Mouse (Mus musculus): Measurements from ENCODE around the gene Gm20388.

DNA sequence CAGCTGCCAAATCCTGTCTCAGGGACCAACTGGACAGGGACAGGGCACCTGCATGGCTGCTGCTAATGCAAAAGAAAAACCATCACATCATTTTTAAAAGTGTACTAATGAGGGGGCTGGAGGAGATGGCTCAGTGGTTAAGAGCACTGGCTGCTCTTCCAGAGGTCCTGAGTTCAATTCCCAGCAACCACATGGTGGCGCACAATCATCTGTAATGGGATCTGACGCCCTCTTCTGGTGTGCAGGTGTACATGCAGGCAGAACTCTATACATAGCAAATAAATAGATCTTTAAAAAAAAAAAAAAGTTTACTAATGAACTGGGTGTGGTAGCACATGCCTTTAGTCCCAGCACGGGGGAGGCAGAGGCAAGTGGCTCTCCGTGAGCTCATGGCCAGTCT is 3398.1 kb downstream of the Gm20388 start:
- TF ChIP-seq MAFK (IDR thresholded peaks at IDR 0.05; ENCODE audit: insufficient read depth, low read depth, low read length) (no peak), ZC3H11A (IDR thresholded peaks at IDR 0.05; ENCODE audit: borderline replicate concordance, low read depth, low read length) (no peak), HCFC1 (IDR thresholded peaks at IDR 0.05; ENCODE audit: borderline replicate concordance, insufficient read depth, low read length) (no peak)
